Mouse (Mus musculus) inflammation-experienced regulatory T-cells, adult 6 months (primary cell): ENCODE data around the gene Vps33b. TPM values are rescaled to one million over a fixed set of nuclear protein-coding genes. Genes with fewer than 3 reads are reported as not detected.

Source experiments
- ATAC-seq: one replicate; pipeline ENCODE4 v1.8.0; 2017
- polyA plus RNA-seq, 3 experiments: library from polyadenylated mRNA; unstranded; fragments of 100-300 nt; shearing (Covaris generic); gene quantifications; one replicate each; pipeline ENCODE4 v1.2.1; 2017

Vps33b gene
- polyA plus RNA-seq: 10 to 100 TPM; 22.7 to 35.2 (median 25.1) TPM

- ATAC-seq: peak; percentile 98
Measured at GRCm38 (mm10) chr7:80268897-80269750, at the start of gene Vps33b. Gene Vps33b, plus strand, starts transcription at chr7:80269649.

- no peak for ATAC-seq
Measured at GRCm38 (mm10) chr7:80220237-80220797, 49.1 kb upstream of the Vps33b start.

GRCm38 (mm10) chr7:80221179-80221750 is 48.2 kb upstream of the Vps33b start:
- no peak for ATAC-seq

- no peak for ATAC-seq
Measured at GRCm38 (mm10) chr7:80227065-80227464, 42.4 kb upstream of the Vps33b start.

GRCm38 (mm10) chr7:80230196-80230595 is 39.3 kb upstream of the Vps33b start:
- no peak for ATAC-seq

GRCm38 (mm10) chr7:80231971-80232488 is 37.4 kb upstream of the Vps33b start:
- ATAC-seq: no peak

- ATAC-seq: peak; percentile 94
Measured at GRCm38 (mm10) chr7:80232489-80233029, 36.9 kb upstream of the Vps33b start, which contains the start of the genes Cib1 and Gdpgp1. Gene Cib1, minus strand, starts transcription at chr7:80232813. Gene Gdpgp1, plus strand, starts transcription at chr7:80232865.

GRCm38 (mm10) chr7:80233799-80234198 is 35.6 kb upstream of the Vps33b start:
- no peak for ATAC-seq

- no peak for ATAC-seq
Measured at GRCm38 (mm10) chr7:80238542-80238941, 30.9 kb upstream of the Vps33b start.

GRCm38 (mm10) chr7:80241661-80242060 is 27.8 kb upstream of the Vps33b start:
- no peak for ATAC-seq

- no peak for ATAC-seq
Measured at GRCm38 (mm10) chr7:80244851-80245250, 24.6 kb upstream of the Vps33b start.

GRCm38 (mm10) chr7:80246148-80246721 is 23.2 kb upstream of the Vps33b start, which contains the start of gene Ttll13:
Gene Ttll13, plus strand, starts transcription at chr7:80246376.
- peak; percentile 99 for ATAC-seq

GRCm38 (mm10) chr7:80246859-80247258 is 22.6 kb upstream of the Vps33b start:
- ATAC-seq: no peak

- ATAC-seq: no peak
Measured at GRCm38 (mm10) chr7:80252437-80252836, 17.0 kb upstream of the Vps33b start.

GRCm38 (mm10) chr7:80252886-80253285 is 16.6 kb upstream of the Vps33b start:
- no peak for ATAC-seq

- no peak for ATAC-seq
Measured at GRCm38 (mm10) chr7:80255981-80256380, 13.5 kb upstream of the Vps33b start.

GRCm38 (mm10) chr7:80257706-80258105 is 11.7 kb upstream of the Vps33b start:
- no peak for ATAC-seq

- peak; percentile 96 for ATAC-seq
Measured at GRCm38 (mm10) chr7:80260625-80261371, 8.7 kb upstream of the Vps33b start, which contains the start of gene Ngrn. Gene Ngrn, plus strand, starts transcription at chr7:80261215.

GRCm38 (mm10) chr7:80261372-80261990 is 8.0 kb upstream of the Vps33b start:
- ATAC-seq: peak; percentile 53

GRCm38 (mm10) chr7:80264606-80265005 is 4.8 kb upstream of the Vps33b start:
- ATAC-seq: no peak

GRCm38 (mm10) chr7:80267764-80268163 is 1.7 kb upstream of the Vps33b start:
- ATAC-seq: no peak
